Mouse (Mus musculus) gastrocnemius, adult 8-10 months (tissue): Measurements from ENCODE around the gene Smdt1. TPM values are rescaled to one million over a fixed set of nuclear protein-coding genes. Genes with fewer than 3 reads are reported as not detected.
"Not testable (repeated sequence)": the region's sequence is repeated elsewhere in the genome, so short reads cannot be mapped to it uniquely, and the experiment has no call there.

Experiments used
- DNase-seq, 2 experiments: peaks; one replicate each; pipeline ENCODE4 v3.0.0; 2022; ENCODE audit warnings: low spot score in 2 of 2
- microRNA-seq: library from miRNA; unstranded; fragments of <30 nt; microRNA quantifications from one replicate; pipeline ENCODE4 v1.2.0, GENCODE M21; 2022
- total RNA-seq, 4 experiments: library from RNA; stranded (reverse); gene quantifications; 2 replicates each; pipeline ENCODE4 v1.2.4; 2022

The Smdt1 gene
- total RNA-seq, 4 experiments from 2014 or later, result 129 to 149 (median 142) TPM

DNA sequence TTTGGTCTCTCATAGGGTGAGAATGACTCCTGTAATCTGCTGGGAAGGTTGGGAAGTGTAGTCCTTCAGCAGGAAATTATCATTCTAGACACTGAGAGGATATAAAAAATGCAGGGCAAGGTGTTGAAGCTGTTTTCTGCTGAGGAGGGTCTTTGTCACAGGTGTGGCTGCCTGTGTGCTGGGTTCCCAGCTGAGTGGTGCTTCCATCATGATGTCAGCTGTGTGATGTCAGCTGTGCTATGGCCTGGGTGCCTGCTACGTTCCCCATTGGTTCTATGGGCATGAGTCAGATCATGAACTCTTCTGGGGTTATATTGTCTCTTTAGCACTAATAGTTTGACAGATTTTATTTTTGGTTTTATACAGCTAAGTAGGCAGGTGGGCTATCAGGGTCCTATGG is 30.1 kb downstream of the Smdt1 start:
- DNase-seq, result no peak

GRCm38 (mm10) chr15:82372446-82372845 is 33.7 kb downstream of the Smdt1 start:
- no peak for DNase-seq

GRCm38 (mm10) chr15:82372991-82373390 is 34.2 kb downstream of the Smdt1 start:
- no peak for DNase-seq

- no peak for DNase-seq
Measured at GRCm38 (mm10) chr15:82374437-82374836, 35.7 kb downstream of the Smdt1 start.

GRCm38 (mm10) chr15:82375855-82376254 is 37.1 kb downstream of the Smdt1 start:
- DNase-seq, result no peak

- peak; percentile 61 to 71 for DNase-seq
Measured at GRCm38 (mm10) chr15:82376393-82377138, 37.8 kb downstream of the Smdt1 start.

DNA sequence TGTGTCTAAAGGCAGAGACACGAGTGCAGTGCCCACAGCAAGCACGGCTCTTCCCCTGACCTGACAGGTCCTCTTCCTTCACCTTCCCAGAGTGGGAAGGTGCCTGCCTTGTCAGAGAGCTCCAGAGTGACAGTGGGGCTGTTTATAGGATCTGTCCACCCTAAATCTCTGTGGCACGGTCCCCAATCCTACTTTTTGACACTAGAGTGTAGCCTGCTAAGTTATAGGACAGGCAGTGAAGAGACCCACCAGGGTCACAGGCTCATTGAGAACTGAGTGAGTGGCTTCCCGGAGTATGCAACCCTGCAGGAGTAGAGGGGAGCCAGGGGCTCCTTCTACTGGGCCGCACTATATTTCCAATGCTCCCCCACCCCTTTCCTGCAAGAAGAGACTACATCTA is 38.9 kb downstream of the Smdt1 start:
- no peak for DNase-seq

DNA sequence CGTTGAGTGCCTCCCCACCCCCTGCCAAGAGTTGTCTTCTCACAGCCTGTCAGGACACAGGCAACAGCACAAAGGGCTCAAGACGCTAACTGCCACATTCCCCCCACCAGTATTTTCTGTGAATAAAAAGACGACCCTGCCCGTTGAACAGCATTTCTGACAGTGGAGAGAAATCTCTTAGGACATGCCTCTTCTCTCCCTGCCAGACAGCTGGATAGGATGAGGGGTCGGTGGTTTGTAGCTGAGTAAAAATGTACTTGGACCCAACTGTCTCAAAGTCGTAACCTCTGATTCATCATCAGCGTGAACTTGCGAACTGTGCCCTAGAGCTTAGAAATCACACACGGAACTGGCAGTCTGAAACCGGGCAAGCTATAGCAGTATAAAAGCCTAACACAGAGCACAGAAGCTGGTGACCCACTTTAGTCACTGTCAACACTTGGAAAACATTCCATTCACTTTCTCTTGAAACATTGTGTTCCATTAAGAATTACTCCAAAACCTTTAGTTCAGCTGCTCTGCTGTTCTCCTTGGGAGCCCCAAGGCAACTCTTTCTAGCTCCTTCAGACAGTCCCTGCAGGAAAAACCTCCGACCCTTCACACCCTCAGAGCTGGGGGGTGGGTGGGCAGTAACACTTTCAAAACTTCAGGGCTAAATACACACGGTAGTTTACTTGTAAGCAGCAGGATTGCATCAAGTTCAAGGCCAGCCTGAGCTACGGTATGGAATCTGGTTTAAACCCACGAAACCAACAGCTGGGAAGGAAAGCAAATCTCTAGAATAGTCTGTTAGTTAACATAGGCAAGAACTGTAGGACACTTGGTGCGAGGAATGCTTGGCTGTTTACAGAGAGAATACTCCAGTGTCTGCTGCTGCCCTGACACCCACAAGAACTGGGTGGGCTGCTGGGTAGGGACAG is 39.8 kb downstream of the Smdt1 start:
- no peak for DNase-seq

DNA sequence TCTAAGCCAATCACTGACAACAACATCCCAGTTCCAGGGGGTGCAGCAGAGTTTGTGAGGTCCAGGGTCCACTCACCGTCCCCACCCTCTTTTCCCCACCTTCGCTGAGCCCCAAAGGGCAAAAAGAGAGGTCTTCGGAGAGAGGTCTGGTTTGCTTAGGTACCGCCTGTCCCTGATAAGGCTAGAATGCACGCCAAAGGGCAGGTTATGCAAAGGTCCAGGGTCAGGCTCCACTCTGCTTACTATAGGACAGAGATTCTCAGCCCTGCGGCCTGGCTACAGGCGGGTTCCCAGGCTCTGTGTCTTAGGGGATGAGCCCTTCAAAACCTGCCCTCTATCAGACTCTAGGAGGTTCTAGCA is 40.7 kb downstream of the Smdt1 start:
- DNase-seq, result no peak

- DNase-seq, result peak; percentile 32 to 57
Measured at GRCm38 (mm10) chr15:82379871-82380713, 41.3 kb downstream of the Smdt1 start, which contains the start of gene Cyp2d22. TSS of gene Cyp2d22 (minus strand) at chr15:82380260.

DNA sequence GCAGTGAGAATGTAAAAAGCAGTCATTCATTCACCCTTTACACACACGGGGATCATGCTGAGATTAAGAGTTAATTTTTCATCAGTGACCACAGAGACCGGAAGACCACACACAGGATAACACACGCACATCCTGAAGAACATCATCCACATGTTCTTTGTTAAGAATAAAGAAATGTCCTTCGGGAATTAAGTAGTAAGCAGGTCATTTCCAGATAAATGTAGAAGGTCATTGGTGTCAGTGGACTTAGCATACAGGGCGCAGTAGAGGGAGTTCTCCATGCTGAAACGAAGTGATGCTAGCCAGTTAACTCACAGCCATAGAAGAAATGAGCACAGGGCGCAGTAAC is 41.9 kb downstream of the Smdt1 start:
- DNase-seq, result no peak

DNA sequence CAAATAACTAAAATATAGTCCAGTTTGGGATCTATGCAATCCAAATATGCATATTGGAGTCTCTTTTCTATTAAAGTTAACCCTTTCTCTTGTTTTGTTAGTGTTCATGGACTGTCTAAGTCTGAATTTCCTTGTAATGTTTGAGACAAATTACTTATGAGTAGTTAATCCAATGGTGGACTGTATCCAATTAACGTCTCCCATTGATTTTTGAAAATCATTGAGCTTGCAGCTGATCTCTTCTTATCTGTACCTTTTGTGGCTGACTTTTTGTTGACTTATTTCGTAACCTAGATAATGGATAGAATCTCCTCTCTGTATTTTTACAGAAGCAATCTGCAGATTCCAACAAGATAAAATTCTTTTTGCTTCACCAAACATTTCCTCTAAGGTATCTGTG is 43.7 kb downstream of the Smdt1 start:
- DNase-seq, result no peak

DNA sequence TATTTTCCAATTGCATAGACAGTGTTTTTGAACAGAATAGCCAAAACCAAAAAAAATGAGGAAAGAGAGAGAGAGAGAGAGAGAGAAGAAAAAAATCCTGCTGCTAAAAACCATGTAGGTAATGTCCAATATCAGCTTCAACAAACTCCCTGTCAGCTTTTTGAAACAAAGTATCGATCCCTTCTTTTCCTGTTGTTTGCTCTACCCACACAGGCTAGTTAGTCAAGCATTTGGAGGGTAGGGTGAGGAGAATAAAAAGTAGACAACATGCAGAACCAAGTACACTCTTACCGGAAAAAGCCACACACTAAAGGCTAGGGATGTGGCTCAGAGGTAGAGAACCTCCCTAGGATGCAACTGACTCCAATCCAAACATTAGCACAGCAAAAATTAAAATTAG is 47.0 kb downstream of the Smdt1 start:
- DNase-seq, result no peak

DNA sequence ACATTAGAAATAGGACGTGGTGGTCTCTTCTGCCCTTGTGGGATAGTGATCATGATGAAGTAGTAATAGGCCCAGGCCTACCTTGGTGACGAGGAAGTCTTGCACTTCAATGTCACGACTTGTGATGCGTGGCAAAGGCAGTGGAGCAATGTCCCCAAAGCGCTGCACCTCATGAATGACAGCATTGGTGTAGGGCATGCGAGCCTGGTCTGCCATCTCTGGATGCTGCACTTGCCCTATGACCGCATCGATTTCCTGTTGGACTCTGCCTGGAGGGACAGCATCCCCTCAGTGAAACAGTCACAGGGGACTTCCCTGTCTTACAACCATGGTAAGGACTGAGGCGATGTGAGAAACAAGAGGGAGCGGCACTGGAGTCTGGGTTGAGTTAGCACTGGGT is 51.2 kb downstream of the Smdt1 start:
- not testable (repeated sequence) for DNase-seq

DNA sequence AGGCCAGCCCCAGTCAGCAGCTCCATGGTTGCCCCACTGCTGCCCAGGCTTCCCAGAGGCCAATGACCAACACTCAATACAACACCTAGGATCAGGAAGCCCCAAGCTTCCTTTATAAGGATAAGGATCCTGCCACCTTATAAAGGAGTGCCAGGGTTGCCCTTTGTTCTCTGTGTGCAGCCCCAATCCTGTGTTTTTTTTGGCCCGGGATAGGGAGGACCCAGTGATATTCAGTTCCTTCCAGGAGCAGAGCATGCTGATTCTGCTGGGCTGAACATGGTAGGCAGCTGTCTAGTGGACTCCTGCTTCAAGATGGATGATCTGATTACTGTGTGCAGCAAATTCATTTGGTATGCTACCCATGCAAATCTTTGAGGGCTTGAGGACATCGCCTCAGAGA is 55.2 kb downstream of the Smdt1 start, which contains the start of gene Cyp2d11:
Gene Cyp2d11, minus strand, starts transcription at position 101 of the 400 bp plus-strand sequence.
- not testable (repeated sequence) for DNase-seq

DNA sequence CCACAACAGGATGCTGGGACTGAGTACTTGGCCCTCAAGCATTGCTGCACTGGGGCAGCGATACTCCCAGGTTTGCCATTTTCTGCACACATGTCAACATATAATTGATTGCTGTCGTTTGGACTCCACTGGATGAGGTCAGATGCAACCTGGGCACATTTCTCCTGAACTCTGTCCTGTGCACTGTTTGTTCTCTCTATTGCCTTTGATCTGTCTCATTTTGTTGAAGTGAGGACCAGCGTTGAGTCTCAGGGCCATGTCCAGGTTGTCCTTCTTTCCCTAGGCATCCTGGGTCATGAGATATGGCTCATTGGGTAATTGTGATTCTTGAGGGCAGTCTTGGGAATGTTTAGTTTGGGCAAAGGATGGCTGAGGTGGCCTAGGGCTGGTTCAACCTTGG is 57.2 kb downstream of the Smdt1 start:
- not testable (repeated sequence) for DNase-seq

Small RNAs within 50 kb of the gene (microRNA-seq; reads per million reads assigned to microRNA genes)
- gene Mir7684, result not detected

Other genes starting within 250 kb of the Smdt1 start
- 10 to 100 TPM in 2 of 4 experiments, 1 to 10 TPM in 2; 6.8 to 14.2 (median 8.6) TPM for gene Ccdc134, start 211.0 kb upstream of the Smdt1 start, total RNA-seq
- 10 to 100 TPM in 1 of 4 experiments, 1 to 10 TPM in 3; 8.4 to 11.5 (median 9.7) TPM for gene Srebf2, start 191.8 kb upstream of the Smdt1 start, total RNA-seq
- gene Shisa8, start 126.1 kb upstream of the Smdt1 start, total RNA-seq, result not detected
- not detected for gene Tnfrsf13c, start 114.6 kb upstream of the Smdt1 start, total RNA-seq
- not detected for gene Cenpm, start 94.2 kb upstream of the Smdt1 start, total RNA-seq
- not detected for gene 1500009C09Rik, start 86.6 kb upstream of the Smdt1 start, total RNA-seq
- gene Sept3, start 64.1 kb upstream of the Smdt1 start, total RNA-seq, result under 1 TPM; 0.10 to 0.63 (median 0.38) TPM
- not detected for gene Wbp2nl, start 40.0 kb upstream of the Smdt1 start, total RNA-seq
- 10 to 100 TPM in 2 of 4 experiments, 1 to 10 TPM in 2; 7.7 to 11.6 (median 10.1) TPM for gene Naga, start within 50 bp of the Smdt1 start, total RNA-seq
- gene Pheta2, start within 50 bp of the Smdt1 start, total RNA-seq, result under 1 TPM; 0.17 to 0.43 (median 0.36) TPM
- gene Ndufa6, start 15.4 kb downstream of the Smdt1 start, total RNA-seq, result 100 to 1,000 TPM; 397 to 462 (median 441) TPM
- gene Cyp2d22, start 41.3 kb downstream of the Smdt1 start, total RNA-seq, result 10 to 100 TPM in 3 of 4 experiments, 1 to 10 TPM in 1; 7.2 to 14.5 (median 11.5) TPM
- under 1 TPM in 2 of 4 experiments, not detected in 2; 0.18 to 0.24 TPM for gene Cyp2d11, start 55.1 kb downstream of the Smdt1 start, total RNA-seq
- gene Cyp2d10, start 68.2 kb downstream of the Smdt1 start, total RNA-seq, result under 1 TPM in 1 of 4 experiments, not detected in 3; 0.56 TPM
- not detected for gene Cyp2d9, start 94.5 kb downstream of the Smdt1 start, total RNA-seq
- gene Cyp2d12, start 216.1 kb downstream of the Smdt1 start, total RNA-seq, result not detected